Comparison of ENCODE assay signal across 11 mouse cellular contexts in the genomic region with DNA sequence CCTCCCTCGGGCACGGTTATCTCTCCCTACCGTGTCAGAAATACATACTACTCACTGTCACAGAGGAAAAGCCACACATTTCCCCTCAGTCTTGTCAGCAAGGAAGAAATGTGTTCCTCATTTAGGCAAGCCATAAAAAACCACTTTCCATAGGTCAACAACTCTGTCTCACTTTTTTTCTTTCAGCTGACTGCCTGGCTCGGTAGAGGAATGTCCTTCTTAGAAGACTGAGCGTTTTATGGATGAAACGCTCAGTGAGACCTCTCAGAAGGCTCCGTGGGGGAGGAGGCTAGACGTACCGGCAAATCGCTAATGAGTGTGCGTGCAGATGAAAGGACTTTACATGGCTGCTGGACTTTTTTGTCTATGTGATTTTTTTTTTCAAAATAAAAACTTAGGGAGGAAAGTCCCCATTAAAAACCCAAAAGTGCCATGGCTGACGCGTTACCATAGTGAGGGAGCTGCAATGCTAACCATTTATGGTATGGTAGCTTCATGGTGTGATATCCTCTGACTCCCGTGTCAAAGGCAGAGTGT.
DNase-seq lines count a peak whose midpoint lies in the region; ATAC-seq lines count a peak whose summit lies in the region.
"Had no signal": no experiment of that assay in that cellular context is flagged by ENCODE, and none has a peak within 500 bp of the region (broad histone marks: within the 10 kb centered on the region; RNA-seq: fewer than 3 reads in every experiment).

No protein-coding gene starts in this region.

- no peak overlapping the region for H3K27ac ChIP-seq in hindbrain, embryonic 16.5 days (ENCODE audit: low read depth, low read length)
- no peak overlapping the region for H3K27ac ChIP-seq in hindbrain, embryonic 12.5 days
- H3K27ac ChIP-seq in limb, embryonic 15.5 days = peak overlapping the region; percentile 88

- H3K9me3 ChIP-seq in hindbrain, embryonic 16.5 days (ENCODE audit: control insufficient read depth, low read length) = no peaks in the 10 kb centered on the region
- H3K9me3 ChIP-seq in hindbrain, embryonic 12.5 days (replicated peaks) = no peaks in the 10 kb centered on the region
- no peaks in the 10 kb centered on the region for H3K9me3 ChIP-seq in limb, embryonic 15.5 days

- H3K4me3 ChIP-seq in hindbrain, embryonic 16.5 days (ENCODE audit: low read length) = no peak overlapping the region
- no peak overlapping the region for H3K4me3 ChIP-seq in hindbrain, embryonic 12.5 days
- peak overlapping the region; percentile 9 for H3K4me3 ChIP-seq in limb, embryonic 15.5 days

- peaks cover 3% of the 10 kb centered on the region; the same call in 1 of the 2 replicates for H3K4me1 ChIP-seq in hindbrain, embryonic 16.5 days (ENCODE audit: control insufficient read depth, insufficient read depth, low read depth, low read length)
- H3K4me1 ChIP-seq in hindbrain, embryonic 12.5 days = peaks cover 15% of the 10 kb centered on the region
- H3K4me1 ChIP-seq in limb, embryonic 15.5 days = peaks cover 40% of the 10 kb centered on the region

- 0 out of 2 replicates have a peak overlapping the region, but pooled peaks have one; percentile 13 for H3K4me2 ChIP-seq in hindbrain, embryonic 16.5 days (ENCODE audit: low read length)
- H3K4me2 ChIP-seq in hindbrain, embryonic 12.5 days (replicated peaks) = no peak overlapping the region
- peak overlapping the region; percentile 35 for H3K4me2 ChIP-seq in limb, embryonic 15.5 days

- no peaks in the 10 kb centered on the region for H3K27me3 ChIP-seq in hindbrain, embryonic 16.5 days (replicated peaks; ENCODE audit: control insufficient read depth, insufficient read depth, low read length)
- H3K27me3 ChIP-seq in hindbrain, embryonic 12.5 days = no peaks in the 10 kb centered on the region; the same call in 1 of the 2 replicates
- no peaks in the 10 kb centered on the region for H3K27me3 ChIP-seq in limb, embryonic 15.5 days
- H3K27me3 ChIP-seq: Patski had no signal

- peak; percentile 65 for DNase-seq in CD4-positive, CD25-positive, alpha-beta regulatory T cell, adult 2 months (ENCODE audit: low read depth, low spot score)
- no peak for DNase-seq in urinary bladder, postnatal 10 days (ENCODE audit: low spot score)
- DNase-seq in spleen, postnatal 4 days (ENCODE audit: low spot score in 2 of 2) = no peak
- DNase-seq: kidney, adult 8-10 months; thymus, postnatal 25 days had no signal

- no peak for ATAC-seq in hindbrain, embryonic 16.5 days
- no peak for ATAC-seq in hindbrain, embryonic 12.5 days (ENCODE audit: low FRiP score)
- peak; percentile 84 for ATAC-seq in common myeloid progenitor, adult 5-6 weeks (replicated peaks; ENCODE audit: low read depth, poor library complexity, severe bottlenecking)
- peak; percentile 27; the same call in 1 of the 2 replicates for ATAC-seq in limb, embryonic 15.5 days (ENCODE audit: insufficient number of reproducible peaks, low FRiP score, low TSS enrichment, low read depth)
- ATAC-seq: forebrain, embryonic 16.5 days; Patski had no signal

- H3K9ac ChIP-seq in hindbrain, embryonic 16.5 days (ENCODE audit: low read depth, low read length) = no peak overlapping the region
- H3K9ac ChIP-seq in hindbrain, embryonic 12.5 days = no peak overlapping the region
- no peak overlapping the region for H3K9ac ChIP-seq in limb, embryonic 15.5 days

- 38% methylated on average over 14 of the region's 14 CpGs for WGBS in hindbrain, embryonic 16.5 days
- WGBS in hindbrain, embryonic 12.5 days = 44% methylated on average over 14 of the region's 14 CpGs
- 21% methylated on average over 14 of the region's 14 CpGs for WGBS in limb, embryonic 15.5 days

- H3K36me3 ChIP-seq in hindbrain, embryonic 16.5 days (ENCODE audit: control insufficient read depth, insufficient read depth, low read length) = no peaks in the 10 kb centered on the region
- H3K36me3 ChIP-seq in hindbrain, embryonic 12.5 days = no peaks in the 10 kb centered on the region
- no peaks in the 10 kb centered on the region for H3K36me3 ChIP-seq in limb, embryonic 15.5 days

Comparison
In these comparisons a context has a peak if more than half of its experiments do, and no peak if none do; other contexts are left out.
1. ATAC-seq: peak in common myeloid progenitor, adult 5-6 weeks (single experiment) and limb, embryonic 15.5 days (single experiment); none in hindbrain, embryonic 16.5 days (single experiment) and hindbrain, embryonic 12.5 days (single experiment).